Mouse (Mus musculus) urinary bladder, postnatal 4 days (tissue): ENCODE measurements around the gene Garnl3.

Experiments used
- DNase-seq, 2 experiments: peaks; one replicate each; pipeline ENCODE4 v3.0.0; 2021 to 2022; ENCODE audit warnings: low spot score in 2 of 2

The Garnl3 gene

GRCm38 (mm10) chr2:33089356-33090032 is 42.0 kb downstream of the Garnl3 start:
- no peak for DNase-seq

GRCm38 (mm10) chr2:33086671-33087363 is 44.6 kb downstream of the Garnl3 start:
- DNase-seq = no peak

GRCm38 (mm10) chr2:33086016-33086596 is 45.3 kb downstream of the Garnl3 start:
- DNase-seq = no peak

- no peak for DNase-seq
Observed at GRCm38 (mm10) chr2:33084221-33084620, 47.2 kb downstream of the Garnl3 start.

- no peak for DNase-seq
Observed at GRCm38 (mm10) chr2:33080166-33080565, 51.3 kb downstream of the Garnl3 start.

GRCm38 (mm10) chr2:33077252-33077651 is 54.2 kb downstream of the Garnl3 start:
- DNase-seq = no peak

GRCm38 (mm10) chr2:33074931-33075330 is 56.5 kb downstream of the Garnl3 start:
- no peak for DNase-seq

- no peak for DNase-seq
Observed at GRCm38 (mm10) chr2:33074188-33074587, 57.3 kb downstream of the Garnl3 start.

- no peak for DNase-seq
Observed at GRCm38 (mm10) chr2:33072333-33072732, 59.1 kb downstream of the Garnl3 start.

- no peak for DNase-seq
Observed at GRCm38 (mm10) chr2:33065610-33066009, 65.8 kb downstream of the Garnl3 start.

- DNase-seq = no peak
Observed at GRCm38 (mm10) chr2:33062744-33063143, 68.7 kb downstream of the Garnl3 start.

- no peak for DNase-seq
Observed at GRCm38 (mm10) chr2:33058926-33059325, 72.5 kb downstream of the Garnl3 start.

GRCm38 (mm10) chr2:33057514-33057913 is 73.9 kb downstream of the Garnl3 start:
- no peak for DNase-seq

- no peak for DNase-seq
Observed at GRCm38 (mm10) chr2:33053966-33054365, 77.5 kb downstream of the Garnl3 start.

- no peak for DNase-seq
Observed at GRCm38 (mm10) chr2:33047360-33047759, 84.1 kb downstream of the Garnl3 start.

GRCm38 (mm10) chr2:33046919-33047318 is 84.5 kb downstream of the Garnl3 start:
- DNase-seq = no peak

- no peak for DNase-seq
Observed at GRCm38 (mm10) chr2:33045899-33046298, 85.6 kb downstream of the Garnl3 start.

- DNase-seq = no peak
Observed at GRCm38 (mm10) chr2:33042781-33043180, 88.7 kb downstream of the Garnl3 start.

GRCm38 (mm10) chr2:33041571-33041970 is 89.9 kb downstream of the Garnl3 start:
- DNase-seq = no peak

- no peak for DNase-seq
Observed at GRCm38 (mm10) chr2:33037429-33037828, 94.0 kb downstream of the Garnl3 start.

- no peak for DNase-seq
Observed at GRCm38 (mm10) chr2:33035297-33035696, 96.2 kb downstream of the Garnl3 start.

- no peak for DNase-seq
Observed at GRCm38 (mm10) chr2:33033281-33033680, 98.2 kb downstream of the Garnl3 start.
